Mouse (Mus musculus) ES-E14 (cell line): ENCODE measurements around the gene Gpr3. TPM values are rescaled to one million over a fixed set of nuclear protein-coding genes. Genes with fewer than 3 reads are reported as not detected.
A peak's percentile ranks its signal among the peaks of the same experiment; 100 is the strongest.

Experiments used
- DNase-seq: peaks from one replicate; pipeline ENCODE4 v3.0.0-alpha.2; 2013; ENCODE audit warnings: low read depth, low spot score
- H3K27ac ChIP-seq: 2 replicates; pipeline ENCODE4 v1.5.1; 2012; ENCODE audit warnings: low read depth, mild to moderate bottlenecking, low read length, moderate library complexity, mixed read lengths; ENCODE audit not compliant: poor library complexity, insufficient read depth, severe bottlenecking
- H3K36me3 ChIP-seq: 2 replicates; pipeline ENCODE4 v1.6.1; 2012; ENCODE audit warnings: mild to moderate bottlenecking, low read length, moderate library complexity, mixed read lengths; ENCODE audit not compliant: control insufficient read depth, poor library complexity, insufficient read depth, severe bottlenecking
- H3K4me1 ChIP-seq, 2 experiments: fragments of 150-350 bp in 1 of 2; sonication (generic) in 1 of 2; 2 replicates each; pipeline ENCODE4 v1.6.1; 2012; ENCODE audit warnings: low read length in 2 of 2, mild to moderate bottlenecking in 1 of 2, mixed read lengths in 1 of 2; ENCODE audit not compliant: control insufficient read depth in 2 of 2, insufficient read depth in 2 of 2, poor library complexity in 1 of 2
- H3K4me3 ChIP-seq, 2 experiments: fragments of 150-350 bp in 1 of 2; sonication (generic) in 1 of 2; 2 replicates each; pipeline ENCODE4 v1.5.1; 2012; ENCODE audit warnings: low read length in 2 of 2, low read depth in 1 of 2, mild to moderate bottlenecking in 1 of 2, mixed read lengths in 1 of 2; ENCODE audit not compliant: insufficient read depth in 1 of 2, poor library complexity in 1 of 2, severe bottlenecking in 1 of 2
- H3K9ac ChIP-seq: 2 replicates; pipeline ENCODE4 v1.6.1; 2012; ENCODE audit warnings: low read depth, mild to moderate bottlenecking, low read length, mixed read lengths; ENCODE audit not compliant: poor library complexity, insufficient read depth, severe bottlenecking
- H3K9me3 ChIP-seq: fragments of 150-350 bp; sonication (generic); 2 replicates; pipeline ENCODE4 v1.6.1; 2012; ENCODE audit warnings: low read depth, mild to moderate bottlenecking, low read length; ENCODE audit not compliant: control insufficient read depth, insufficient read depth
- CHD2 ChIP-seq: IDR thresholded peaks from 2 replicates; pipeline ENCODE4 v1.6.1; 2014; ENCODE audit warnings: mild to moderate bottlenecking, low read depth, low read length, inconsistent platforms
- HCFC1 ChIP-seq: IDR thresholded peaks from 2 replicates; pipeline ENCODE4 v1.6.1; 2012; ENCODE audit warnings: low read length, inconsistent platforms, borderline replicate concordance; ENCODE audit not compliant: insufficient read depth
- MAFK ChIP-seq: IDR thresholded peaks from 2 replicates; pipeline ENCODE4 v1.6.1; 2014; ENCODE audit warnings: mild to moderate bottlenecking, low read depth, low read length, inconsistent platforms; ENCODE audit not compliant: insufficient read depth
- ZC3H11A ChIP-seq: IDR thresholded peaks from 2 replicates; pipeline ENCODE4 v1.6.1; 2012; ENCODE audit warnings: low read depth, mild to moderate bottlenecking, inconsistent platforms, low read length, borderline replicate concordance
- ZNF384 ChIP-seq: IDR thresholded peaks from 2 replicates; pipeline ENCODE4 v1.6.1; 2012; ENCODE audit warnings: low read depth, low read length, inconsistent platforms
- in situ Hi-C, 2 experiments: fragments of 600-800 bp; cut with MboI; formaldehyde crosslinking; loops; one replicate each; pipeline ENCODE4 v1.15.1; 2025; ENCODE audit warnings: low sequenced_read_pairs in 2 of 2, inconsistent platforms in 1 of 2; ENCODE audit not compliant: unreplicated experiment in 2 of 2
- total RNA-seq: library from RNA; depleted of rRNA; stranded (reverse); fragments of 300-350 nt; gene quantifications from 2 replicates; pipeline ENCODE4 v1.2.3, GENCODE M21; 2012

Gene Gpr3
- total RNA-seq, 1 experiment = 0.85 TPM

DNA sequence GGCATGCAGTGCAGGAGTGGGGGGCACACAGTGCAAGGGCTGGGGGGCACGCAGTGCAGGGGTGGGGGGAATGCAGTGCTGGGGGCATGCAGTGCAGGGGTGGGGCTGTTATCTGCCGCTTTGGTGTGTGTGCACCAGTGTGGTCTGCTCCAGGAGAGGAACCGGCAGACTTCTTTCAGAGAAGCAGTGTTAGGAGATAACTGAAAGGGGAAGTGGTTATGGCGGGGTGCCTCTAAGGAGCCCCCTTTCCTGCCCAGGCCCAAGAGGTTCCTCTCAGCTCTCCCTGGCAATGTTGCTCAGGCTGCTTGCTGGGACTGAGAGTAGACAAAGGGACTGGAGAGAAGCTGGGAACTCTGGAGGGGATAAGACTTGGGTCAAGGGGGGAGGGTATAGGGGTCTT lies 25.6 kb upstream of the Gpr3 start:
- Histone ChIP-seq H3K9me3 (no peaks in the 10 kb centered on the region), H3K4me3 (no peak overlapping the region), H3K4me1 (0 out of 4 replicates have a peak, but pooled peaks cover 0 to 3% of the 10 kb centered on the region in 2 experiments), H3K9ac (no peak overlapping the region), H3K36me3 (no peaks in the 10 kb centered on the region), H3K27ac (no peak overlapping the region)
- no peak for TF ChIP-seq CHD2
- TF ChIP-seq HCFC1 = no peak
- in situ Hi-C loops = no loop called here
- no peak for DNase-seq

DNA sequence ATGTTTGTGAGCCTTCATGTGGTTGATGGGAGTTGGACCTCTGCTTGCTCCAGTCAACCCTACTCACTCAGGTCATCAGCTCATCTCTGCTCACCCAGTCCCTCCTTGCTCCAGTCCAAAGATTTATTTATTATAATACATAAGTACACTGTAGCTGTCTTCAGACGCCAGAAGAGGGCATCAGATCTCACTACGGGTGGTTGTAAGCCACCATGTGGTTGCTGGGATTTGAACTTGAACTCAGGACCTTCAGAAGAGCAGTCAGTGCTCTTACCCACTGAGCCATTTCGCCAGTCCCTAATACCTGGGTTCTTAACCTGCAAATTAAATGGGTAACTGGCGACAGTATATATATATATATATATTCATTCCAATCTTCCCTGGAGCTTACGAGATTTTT lies 23.1 kb upstream of the Gpr3 start:
- no peak for DNase-seq
- H3K9ac ChIP-seq = no peak overlapping the region
- no peak overlapping the region for H3K27ac ChIP-seq
- H3K36me3 ChIP-seq = no peaks in the 10 kb centered on the region
- H3K4me1 ChIP-seq = no peaks in the 10 kb centered on the region
- in situ Hi-C loops = no loop called here
- H3K4me3 ChIP-seq = no peak overlapping the region
- H3K9me3 ChIP-seq = no peaks in the 10 kb centered on the region
- TF ChIP-seq ZNF384 (no peak), CHD2 (no peak), HCFC1 (no peak), MAFK (no peak), ZC3H11A (no peak)

GRCm38 (mm10) chr4:133234771-133235170 lies 22.4 kb upstream of the Gpr3 start:
- Histone ChIP-seq H3K9me3 (no peaks in the 10 kb centered on the region), H3K27ac (no peak overlapping the region), H3K4me3 (no peak overlapping the region), H3K4me1 (peaks cover 0 to 2% of the 10 kb centered on the region in 2 experiments; a peak in 1 of 4 replicates), H3K9ac (no peak overlapping the region), H3K36me3 (no peaks in the 10 kb centered on the region)
- in situ Hi-C loops = no loop called here
- no peak for TF ChIP-seq MAFK
- TF ChIP-seq ZC3H11A = no peak
- no peak for TF ChIP-seq CHD2
- no peak for TF ChIP-seq HCFC1
- no peak for TF ChIP-seq ZNF384
- no peak for DNase-seq

DNA sequence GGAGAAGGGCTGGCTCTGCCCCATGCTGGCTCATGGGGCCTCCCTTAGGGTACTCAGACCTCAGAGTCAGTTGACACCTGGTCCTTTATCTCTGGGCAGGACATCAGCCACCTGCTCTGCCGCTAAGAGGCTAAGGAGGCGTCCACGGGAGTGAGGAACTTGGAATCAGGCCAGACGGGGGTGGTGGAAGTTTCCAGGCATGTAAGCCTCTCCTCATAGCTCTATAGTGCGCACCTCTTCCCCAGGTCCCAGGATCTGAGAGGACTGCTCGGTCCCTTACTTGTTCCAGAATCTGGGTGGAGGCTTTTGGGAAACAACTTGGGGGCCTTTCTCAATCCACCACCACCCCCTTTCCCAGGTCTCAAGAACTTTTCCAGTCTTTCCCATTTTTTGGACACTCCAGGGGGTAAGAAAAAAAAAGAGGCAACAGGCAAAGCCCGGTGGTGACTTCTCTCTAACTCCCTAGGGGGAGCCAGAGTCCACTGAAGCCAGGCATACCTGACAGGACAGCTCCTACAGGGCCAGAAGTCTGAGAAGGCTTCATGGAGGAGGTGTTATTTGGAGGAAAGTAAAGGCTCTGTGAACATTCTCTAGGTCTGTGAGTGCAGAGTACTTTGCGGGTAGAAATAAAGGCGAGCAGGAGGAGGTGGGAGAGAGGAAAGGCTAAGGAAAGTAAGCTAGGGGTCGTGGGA lies 21.1 kb upstream of the Gpr3 start:
- DNase-seq = no peak
- no peaks in the 10 kb centered on the region for H3K9me3 ChIP-seq
- no peak overlapping the region for H3K9ac ChIP-seq
- in situ Hi-C loops = no loop called here
- no peak overlapping the region for H3K27ac ChIP-seq
- H3K4me3 ChIP-seq = no peak overlapping the region
- peaks cover 0 to 9% of the 10 kb centered on the region in 2 experiments; a peak in 3 of 4 replicates for H3K4me1 ChIP-seq
- H3K36me3 ChIP-seq = no peaks in the 10 kb centered on the region
- peak; percentile 89 for TF ChIP-seq ZNF384
- TF ChIP-seq MAFK = no peak
- TF ChIP-seq HCFC1 = no peak

GRCm38 (mm10) chr4:133229582-133229981 lies 17.2 kb upstream of the Gpr3 start:
- in situ Hi-C loops = no loop called here
- Histone ChIP-seq H3K27ac (no peak overlapping the region), H3K9me3 (no peaks in the 10 kb centered on the region), H3K9ac (no peak overlapping the region), H3K36me3 (no peaks in the 10 kb centered on the region), H3K4me3 (no peak overlapping the region), H3K4me1 (peaks cover 0 to 15% of the 10 kb centered on the region in 2 experiments; a peak in 3 of 4 replicates)
- DNase-seq = no peak
- TF ChIP-seq HCFC1 (no peak), CHD2 (no peak), ZNF384 (no peak), ZC3H11A (no peak), MAFK (no peak)
